Comparison of ENCODE assay signal across 33 mouse cellular contexts in genomic region chr6:90308839-90309778, GRCm38 (mm10). TPM values are rescaled to one million over a fixed set of nuclear protein-coding genes. Genes with fewer than 3 reads are reported as not detected.
DNase-seq lines count a peak whose midpoint lies in the region; ATAC-seq and TF ChIP-seq lines count a peak whose summit lies in the region.
"Had no signal": no experiment of that assay in that cellular context is flagged by ENCODE, and none has a peak within 500 bp of the region (broad histone marks: within the 10 kb centered on the region; RNA-seq: fewer than 3 reads in every experiment).

No protein-coding gene starts in this region.

- no peak for DNase-seq in kidney, postnatal 0 days (ENCODE audit: low spot score)
- DNase-seq in kidney, postnatal 4 days = no peak
- DNase-seq in urinary bladder, adult 2 months (ENCODE audit: low spot score) = peak; percentile 17
- no peak for DNase-seq in urinary bladder, postnatal 36 days (ENCODE audit: low spot score in 2 of 2)
- DNase-seq in ZHBTc4 (ENCODE audit: low read depth, low spot score) = peak; percentile 64
- no peak for DNase-seq in cerebellum, adult 9-10 months
- no peak for DNase-seq in adrenal gland, adult 18-20 months (ENCODE audit: low spot score in 2 of 2)
- DNase-seq: adrenal gland, postnatal 10 days; B cell, adult 2 months; cerebellum, adult 2 months; cerebellum, postnatal 36 days; embryo, embryonic 11 days; forebrain, postnatal 0 days; gastrocnemius, postnatal 14 days; heart, adult 18-20 months; kidney, adult 8-10 months; liver, embryonic 13.5 days; lung, adult 2 months; thymus, postnatal 14 days had no signal

- ATAC-seq in kidney, postnatal 0 days (replicated peaks; ENCODE audit: low FRiP score, low read depth) = peak; percentile 52; the same call in 1 of the 2 replicates
- ATAC-seq: activated CD4-positive, CD25-positive, alpha-beta regulatory T cell, adult 4 months; forebrain, postnatal 0 days; midbrain, embryonic 13.5 days; Patski had no signal

- WGBS in kidney, postnatal 0 days = 89% methylated on average over 87 of the region's 87 CpGs

- no peaks in the 10 kb centered on the region for H3K4me1 ChIP-seq in kidney, postnatal 0 days (replicated peaks; ENCODE audit: insufficient read depth, low read length)
- H3K4me1 ChIP-seq: heart, embryonic 15.5 days; hindbrain, embryonic 15.5 days; liver, embryonic 13.5 days; midbrain, embryonic 13.5 days had no signal

- H3K27ac ChIP-seq in kidney, postnatal 0 days = no peak overlapping the region
- H3K27ac ChIP-seq: heart, embryonic 15.5 days; hindbrain, embryonic 15.5 days; liver, embryonic 13.5 days; macrophage; midbrain, embryonic 13.5 days; stomach, postnatal 0 days had no signal

- no peaks in the 10 kb centered on the region for H3K27me3 ChIP-seq in kidney, postnatal 0 days (ENCODE audit: insufficient read depth, low read length)
- H3K27me3 ChIP-seq: heart, embryonic 15.5 days; hindbrain, embryonic 15.5 days; liver, embryonic 13.5 days; midbrain, embryonic 13.5 days; Patski had no signal

- TF ChIP-seq CTCF in kidney, postnatal 0 days (IDR thresholded peaks at IDR 0.05; ENCODE audit: low read depth) = no peak

- no peak overlapping the region for H3K4me3 ChIP-seq in kidney, postnatal 0 days (replicated peaks; ENCODE audit: low read depth, low read length)
- H3K4me3 ChIP-seq: heart, embryonic 15.5 days; hindbrain, embryonic 15.5 days; liver, embryonic 13.5 days; midbrain, embryonic 13.5 days had no signal

- no peak overlapping the region for H3K9ac ChIP-seq in kidney, postnatal 0 days (ENCODE audit: low read depth, low read length)
- H3K9ac ChIP-seq: forebrain, postnatal 0 days; heart, embryonic 15.5 days; hindbrain, embryonic 15.5 days; liver, embryonic 13.5 days; midbrain, embryonic 13.5 days had no signal

- H3K9me3 ChIP-seq in kidney, postnatal 0 days (replicated peaks; ENCODE audit: low read length) = no peaks in the 10 kb centered on the region
- H3K9me3 ChIP-seq: heart, embryonic 15.5 days; hindbrain, embryonic 15.5 days had no signal

- no peaks in the 10 kb centered on the region for H3K36me3 ChIP-seq in kidney, postnatal 0 days (ENCODE audit: insufficient read depth, low read length)
- H3K36me3 ChIP-seq: heart, embryonic 15.5 days; hindbrain, embryonic 15.5 days; midbrain, embryonic 13.5 days had no signal

- H3K4me2 ChIP-seq in kidney, postnatal 0 days (ENCODE audit: low read length) = no peak overlapping the region
- H3K4me2 ChIP-seq: heart, embryonic 15.5 days; hindbrain, embryonic 15.5 days; liver, embryonic 13.5 days; midbrain, embryonic 13.5 days had no signal

RNA-seq across cellular contexts. Expression of gene BC048671, which starts 8.1 kb away (rescaled TPM):
- not detected in 2 replicates for polyA plus RNA-seq in kidney, postnatal 0 days (2015; fragmentation: Nextera tagmentation; extraction: Ambion mirVana)
- polyA plus RNA-seq in urinary bladder, adult 2 months (2012; rRNA removed) = not detected in 2 replicates
- not detected for total RNA-seq in adrenal gland, adult 18-20 months (2021)
- total RNA-seq: adrenal gland, postnatal 10 days; forebrain, postnatal 0 days; gastrocnemius, postnatal 14 days; heart, adult 18-20 months; hematopoietic stem cell, adult 5-6 weeks; left cerebral cortex, postnatal 14 days; monocyte, adult 5-6 weeks; neutrophil, adult 5-6 weeks had no signal
- polyA plus RNA-seq: activated CD4-positive, CD25-positive, alpha-beta regulatory T cell, adult 4 months; cerebellum, adult 2 months; forebrain, postnatal 0 days; heart, embryonic 15.5 days; hindbrain, embryonic 15.5 days; intestine, embryonic 14.5 days; limb, embryonic 14.5 days; liver, embryonic 13.5 days; lung, adult 2 months; macrophage; midbrain, embryonic 13.5 days; Patski; small intestine, adult 2 months had no signal

RNA-seq across cellular contexts. Expression of gene Chst13, which starts 15.9 kb away (rescaled TPM):
- 4.4 and 6.0 TPM in 2 replicates for polyA plus RNA-seq in kidney, postnatal 0 days (2015; fragmentation: Nextera tagmentation; extraction: Ambion mirVana)
- polyA plus RNA-seq in urinary bladder, adult 2 months (2012; rRNA removed) = 0.29 and 0.31 TPM in 2 replicates
- not detected for total RNA-seq in adrenal gland, adult 18-20 months (2021)
- total RNA-seq: forebrain, postnatal 0 days; heart, adult 18-20 months; hematopoietic stem cell, adult 5-6 weeks; left cerebral cortex, postnatal 14 days had no signal
- polyA plus RNA-seq: activated CD4-positive, CD25-positive, alpha-beta regulatory T cell, adult 4 months; cerebellum, adult 2 months; forebrain, postnatal 0 days; heart, embryonic 15.5 days; hindbrain, embryonic 15.5 days; macrophage; midbrain, embryonic 13.5 days had no signal

RNA-seq across cellular contexts. Expression of gene Uroc1, which starts 24.0 kb away (rescaled TPM):
- polyA plus RNA-seq in kidney, postnatal 0 days (2015; fragmentation: Nextera tagmentation; extraction: Ambion mirVana) = 0.38 and 0.69 TPM in 2 replicates
- 0.21 and 0.23 TPM in 2 replicates for polyA plus RNA-seq in urinary bladder, adult 2 months (2012; rRNA removed)
- total RNA-seq in adrenal gland, adult 18-20 months (2021) = under 1 TPM; 0.10 to 0.13 TPM
- total RNA-seq: forebrain, postnatal 0 days; gastrocnemius, postnatal 14 days; heart, adult 18-20 months; hematopoietic stem cell, adult 5-6 weeks; left cerebral cortex, postnatal 14 days; monocyte, adult 5-6 weeks; neutrophil, adult 5-6 weeks had no signal
- polyA plus RNA-seq: activated CD4-positive, CD25-positive, alpha-beta regulatory T cell, adult 4 months; cerebellum, adult 2 months; forebrain, postnatal 0 days; heart, embryonic 15.5 days; hindbrain, embryonic 15.5 days; intestine, embryonic 14.5 days; macrophage; midbrain, embryonic 13.5 days; small intestine, adult 2 months had no signal

Comparison
In these comparisons a context has a peak if more than half of its experiments do, and no peak if none do; other contexts are left out.
1. DNase-seq: peak in urinary bladder, adult 2 months (single experiment) and ZHBTc4 (single experiment); none in kidney, postnatal 0 days (single experiment), kidney, postnatal 4 days (0 of 2), urinary bladder, postnatal 36 days (0 of 2), cerebellum, adult 9-10 months (single experiment) and adrenal gland, adult 18-20 months (0 of 2).